Mouse (Mus musculus) lung, embryonic 14.5 days (tissue): ENCODE measurements around the gene Mrpl34. TPM values are rescaled to one million over a fixed set of nuclear protein-coding genes. Genes with fewer than 3 reads are reported as not detected.
"Not testable (repeated sequence)": the region's sequence is repeated elsewhere in the genome, so short reads cannot be mapped to it uniquely, and the experiment has no call there.

Experiments used
- ATAC-seq: fragments of 200-750 bp; cut with Nextera tagmentation; 2 replicates; pipeline ENCODE4 v1.8.0; 2017; ENCODE audit warnings: mild to moderate bottlenecking, moderate TSS enrichment, moderate library complexity; ENCODE audit not compliant: insufficient read depth
- DNase-seq: peaks from one replicate; pipeline ENCODE4 v3.0.0-alpha.2; 2015
- H3K27ac ChIP-seq: fragments of 300-500 bp; sonication (generic); 2 replicates; pipeline ENCODE4 v1.5.1; 2014; ENCODE audit warnings: low read depth, mild to moderate bottlenecking, moderate library complexity
- H3K27me3 ChIP-seq: fragments of 300-500 bp; sonication (generic); 2 replicates; pipeline ENCODE4 v1.6.1; 2014; ENCODE audit warnings: low read length, control low read depth; ENCODE audit not compliant: insufficient read depth
- H3K36me3 ChIP-seq: fragments of 300-500 bp; sonication (generic); 2 replicates; pipeline ENCODE4 v1.6.1; 2014; ENCODE audit warnings: control low read depth; ENCODE audit not compliant: insufficient read depth
- H3K4me1 ChIP-seq: fragments of 300-500 bp; sonication (generic); 2 replicates; pipeline ENCODE4 v1.6.1; 2014; ENCODE audit warnings: antibody characterized with exemption, control low read depth; ENCODE audit not compliant: insufficient read depth
- H3K4me2 ChIP-seq: fragments of 300-500 bp; sonication (generic); 2 replicates; pipeline ENCODE4 v1.6.1; 2014; ENCODE audit warnings: mild to moderate bottlenecking
- H3K4me3 ChIP-seq: fragments of 300-500 bp; sonication (generic); 2 replicates; pipeline ENCODE4 v1.5.1; 2014; ENCODE audit warnings: low read depth, low read length
- H3K9ac ChIP-seq: fragments of 300-500 bp; sonication (generic); 2 replicates; pipeline ENCODE4 v1.6.1; 2014
- H3K9me3 ChIP-seq: fragments of 300-500 bp; sonication (generic); 2 replicates; pipeline ENCODE4 v1.6.1; 2016; ENCODE audit warnings: low read depth, low read length, control low read depth
- CTCF ChIP-seq: IDR thresholded peaks from 2 replicates; pipeline ENCODE4 v1.5.1; 2016; ENCODE audit warnings: antibody characterized with exemption, low read depth
- WGBS: fragments of 180-500 bp; shearing (Covaris S2); extraction: QIAGEN DNeasy Blood & Tissue Kit; methylation state at CpG from one replicate; pipeline ENCODE4 v1.1.7; 2014; 5-methylcytosine and 5-hydroxymethylcytosine counted together
- polyA plus RNA-seq: library from polyadenylated mRNA; unstranded; fragments of >200 nt; fragmentation: Nextera tagmentation; extraction: Ambion mirVana; gene quantifications from 2 replicates; pipeline ENCODE4 v1.2.1, GENCODE M21; 2014

The Mrpl34 gene
- polyA plus RNA-seq, result 134 and 135 TPM in 2 replicates

DNA sequence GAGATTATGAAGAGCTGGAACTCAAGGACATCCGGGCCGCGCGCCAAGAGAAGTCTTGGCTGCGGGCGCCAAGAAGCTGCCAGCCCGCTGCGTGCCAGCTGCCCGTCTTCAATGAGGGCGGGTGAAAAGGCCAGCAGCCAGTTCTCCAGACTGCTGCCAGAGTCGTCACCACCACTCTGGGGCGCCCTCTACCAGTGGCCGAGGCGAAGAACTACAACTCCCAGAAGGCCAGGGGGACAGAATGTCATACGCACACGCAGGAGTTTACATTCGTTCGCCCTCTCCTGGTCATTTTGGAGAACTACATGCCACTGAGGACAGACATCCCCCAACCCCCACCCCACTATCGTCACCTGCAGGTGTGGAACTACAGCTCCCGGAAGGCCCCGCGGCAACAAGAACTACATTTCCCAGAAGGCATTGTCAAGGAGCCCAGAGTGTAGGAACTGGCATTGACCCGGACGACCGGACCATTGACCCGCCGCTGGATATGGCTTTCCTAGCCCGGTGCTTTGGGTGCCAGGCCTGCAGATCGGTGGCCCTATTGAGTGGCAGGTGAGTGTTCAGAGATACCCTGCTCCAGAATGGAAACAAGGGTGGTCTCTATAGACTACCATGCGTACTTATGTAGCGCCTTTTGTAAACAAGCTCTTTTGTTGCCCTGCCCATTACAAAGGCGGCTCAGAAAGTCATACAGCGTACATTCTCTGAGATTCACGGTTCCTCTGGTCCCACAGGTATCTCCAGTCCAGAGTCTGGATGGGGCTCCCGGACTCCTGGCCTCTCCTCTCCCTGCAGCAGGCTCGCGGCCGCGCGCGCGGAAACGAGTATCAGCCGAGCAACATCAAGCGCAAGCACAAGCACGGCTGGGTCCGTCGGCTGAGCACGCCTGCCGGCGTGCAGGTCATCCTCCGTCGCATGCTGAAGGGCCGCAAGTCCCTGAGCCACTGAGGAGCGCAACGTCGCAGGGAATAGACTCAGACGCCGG, at the start of gene Mrpl34:
Mrpl34 (plus strand) TSS at position 447 of the 988 bp plus-strand sequence.
- Histone ChIP-seq H3K36me3 (peaks cover 22% of the 10 kb centered on the region), H3K27ac (peak within 1 kb of the TSS; percentile 95), H3K9ac (peak within 1 kb of the TSS; percentile 68), H3K27me3 (no peaks in the 10 kb centered on the region), H3K4me3 (peak within 1 kb of the TSS; percentile 82), H3K9me3 (no peaks in the 10 kb centered on the region), H3K4me2 (peak within 1 kb of the TSS; percentile 86), H3K4me1 (peaks cover 21% of the 10 kb centered on the region)
- under 1% methylated on average over 59 of the region's 59 CpGs for WGBS
- TF ChIP-seq CTCF, result peak; percentile 98
- peak; percentile 99 for DNase-seq
- ATAC-seq, result peak; percentile 73

DNA sequence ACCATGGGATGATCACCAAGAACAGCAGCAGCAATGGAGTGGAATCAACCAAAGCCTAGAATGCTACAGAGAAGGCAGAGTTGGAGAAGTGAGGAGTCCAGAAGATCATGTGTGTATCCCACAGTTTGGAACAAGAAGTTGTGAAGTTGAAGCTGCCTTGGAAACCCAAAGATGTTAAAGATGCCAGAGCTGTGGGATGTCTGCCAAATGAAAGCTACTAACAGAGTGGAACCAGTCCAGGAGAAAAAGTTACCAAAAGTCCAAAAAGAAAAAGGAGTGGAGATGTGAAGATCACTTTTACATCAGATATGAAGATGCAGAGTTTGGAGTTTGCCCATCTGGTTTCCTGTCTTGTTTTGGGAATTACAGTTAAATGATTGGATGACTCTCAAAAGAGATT, 42.6 kb upstream of the Mrpl34 start:
- no peaks in the 10 kb centered on the region for H3K36me3 ChIP-seq
- H3K4me2 ChIP-seq, result no peak overlapping the region
- DNase-seq (no peak), ATAC-seq (no peak)
- no peaks in the 10 kb centered on the region for H3K9me3 ChIP-seq
- H3K27ac ChIP-seq, result no peak overlapping the region
- H3K27me3 ChIP-seq, result no peaks in the 10 kb centered on the region
- no peak overlapping the region for H3K4me3 ChIP-seq
- no peaks in the 10 kb centered on the region for H3K4me1 ChIP-seq
- H3K9ac ChIP-seq, result no peak overlapping the region
- no peak for TF ChIP-seq CTCF

DNA sequence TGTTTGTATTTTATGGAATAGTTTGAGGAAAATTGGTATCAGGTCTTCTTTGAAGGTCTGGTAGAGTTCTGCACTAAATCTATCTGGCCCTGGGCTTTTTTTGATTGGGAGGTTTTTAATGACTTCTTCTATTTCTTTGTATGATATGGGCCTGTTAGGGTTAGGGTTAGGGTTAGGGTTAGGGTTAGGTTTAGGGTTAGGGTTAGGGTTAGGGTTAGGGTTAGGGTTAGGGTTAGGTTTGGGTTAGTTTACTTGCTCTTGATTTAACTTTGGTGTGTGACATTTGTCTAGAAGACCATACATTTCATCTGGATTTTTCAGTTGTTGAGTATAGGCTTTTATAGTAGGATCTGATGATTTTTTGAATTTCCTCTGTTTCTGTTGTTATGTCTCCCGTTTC, 31.8 kb upstream of the Mrpl34 start:
- not testable (repeated sequence) for H3K4me2 ChIP-seq, H3K4me1 ChIP-seq, H3K9me3 ChIP-seq, ATAC-seq, H3K27me3 ChIP-seq, H3K27ac ChIP-seq, H3K4me3 ChIP-seq, H3K9ac ChIP-seq, DNase-seq, H3K36me3 ChIP-seq
- WGBS, result 78% methylated on average over 1 of the region's 1 CpGs

DNA sequence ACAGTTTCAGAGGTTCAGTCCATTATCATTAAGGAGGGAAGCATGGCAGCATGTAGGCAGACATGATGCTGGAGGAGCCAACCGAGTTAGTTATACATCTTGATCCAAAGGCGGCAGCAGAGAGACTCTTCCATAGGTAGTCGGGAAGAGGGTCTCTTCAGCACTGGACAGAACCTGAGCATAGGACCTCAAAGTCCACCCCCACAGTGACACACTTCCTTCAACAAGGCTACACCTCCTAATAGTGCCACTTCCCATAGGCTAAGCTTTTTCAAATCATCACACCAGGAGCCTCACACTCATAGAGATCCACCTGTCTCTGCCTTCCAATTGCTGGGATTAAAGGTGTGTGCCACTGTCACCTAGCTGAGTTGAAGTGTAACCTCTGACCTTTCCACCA, 27.7 kb upstream of the Mrpl34 start:
- TF ChIP-seq CTCF, result no peak
- Histone ChIP-seq H3K9ac (no peak overlapping the region), H3K9me3 (no peaks in the 10 kb centered on the region; the same call in 1 of the 2 replicates), H3K4me3 (no peak overlapping the region), H3K4me2 (no peak overlapping the region), H3K4me1 (no peaks in the 10 kb centered on the region), H3K27me3 (peaks cover 3% of the 10 kb centered on the region), H3K27ac (no peak overlapping the region), H3K36me3 (no peaks in the 10 kb centered on the region)
- DNase-seq, result no peak
- WGBS, result 51% methylated on average over 3 of the region's 3 CpGs
- no peak for ATAC-seq

DNA sequence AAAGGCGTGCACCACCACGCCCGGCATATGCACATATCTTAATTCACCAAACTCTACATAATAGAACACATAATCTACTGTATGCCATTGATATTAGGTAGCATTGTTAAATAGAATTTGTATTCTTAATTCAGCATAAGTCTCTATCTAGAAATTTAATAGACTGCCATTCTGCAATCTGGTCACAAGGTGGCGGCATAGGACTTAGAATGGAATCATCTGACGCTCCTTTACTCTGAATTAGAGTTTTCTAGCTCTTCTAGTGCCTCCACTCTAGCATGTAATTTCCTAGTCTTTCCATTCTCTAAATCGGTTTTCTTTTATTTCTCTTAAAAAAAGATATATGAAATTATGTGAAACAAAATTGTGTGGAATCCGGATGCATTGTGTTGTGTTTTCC, 23.4 kb upstream of the Mrpl34 start:
- TF ChIP-seq CTCF, result peak; percentile 84
- H3K4me2 ChIP-seq, result no peak overlapping the region
- no peaks in the 10 kb centered on the region for H3K36me3 ChIP-seq
- DNase-seq (peak; percentile 89), ATAC-seq (0 out of 2 replicates have a peak, but pooled peaks have one; percentile 21)
- no peaks in the 10 kb centered on the region for H3K4me1 ChIP-seq
- H3K9ac ChIP-seq, result no peak overlapping the region
- no peak overlapping the region for H3K27ac ChIP-seq
- no peaks in the 10 kb centered on the region for H3K9me3 ChIP-seq
- under 1% methylated on average over 7 of the region's 7 CpGs for WGBS
- peaks cover 5% of the 10 kb centered on the region for H3K27me3 ChIP-seq
- H3K4me3 ChIP-seq, result no peak overlapping the region

DNA sequence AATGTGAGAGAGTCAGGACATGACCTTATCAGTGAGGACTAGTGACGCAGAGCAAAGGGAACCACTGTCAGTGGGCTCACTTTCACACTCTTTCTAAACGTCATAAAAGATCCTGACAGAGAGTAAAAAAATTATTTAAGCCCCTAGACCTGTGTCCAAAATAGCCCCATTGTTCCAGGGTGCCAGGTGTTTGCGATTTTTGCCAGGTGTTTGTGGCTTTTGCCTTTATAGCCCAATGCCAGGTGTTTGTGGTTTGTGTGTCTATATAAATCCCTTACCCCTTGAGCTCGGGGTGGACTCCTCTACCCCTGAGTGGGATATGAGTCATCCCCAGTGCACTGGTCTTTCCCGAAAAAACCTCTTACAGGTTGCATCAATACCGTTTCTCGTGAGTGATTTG, 19.7 kb upstream of the Mrpl34 start:
- ATAC-seq, result no peak
- Histone ChIP-seq H3K4me3 (no peak overlapping the region), H3K4me2 (no peak overlapping the region), H3K9ac (no peak overlapping the region), H3K27ac (no peak overlapping the region), H3K27me3 (peaks cover 5% of the 10 kb centered on the region), H3K4me1 (no peaks in the 10 kb centered on the region), H3K36me3 (no peaks in the 10 kb centered on the region), H3K9me3 (no peaks in the 10 kb centered on the region)
- no peak for DNase-seq
- WGBS, result 77% methylated on average over 7 of the region's 7 CpGs
- no peak for TF ChIP-seq CTCF

DNA sequence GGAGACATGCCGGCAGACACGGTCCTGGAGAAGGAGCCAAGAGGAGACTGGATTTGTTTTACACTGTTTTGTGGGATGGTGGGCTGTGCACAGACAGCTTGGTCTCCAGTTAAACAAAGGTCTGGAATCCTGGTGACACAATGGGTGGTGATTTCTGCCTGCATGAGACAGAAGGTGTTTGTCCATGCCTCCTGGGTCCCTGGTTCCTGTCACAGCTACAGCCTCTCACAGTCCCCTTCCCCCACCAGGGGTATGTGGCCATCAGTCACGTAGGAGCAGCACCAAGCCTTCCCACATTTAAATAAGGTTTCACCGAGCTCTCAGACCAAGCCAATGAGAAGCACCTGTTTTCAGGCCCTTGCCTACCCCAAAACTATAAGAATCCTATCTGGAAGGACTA, 13.4 kb upstream of the Mrpl34 start:
- H3K4me2 ChIP-seq, result no peak overlapping the region
- ATAC-seq (no peak), DNase-seq (no peak)
- no peaks in the 10 kb centered on the region for H3K27me3 ChIP-seq
- no peaks in the 10 kb centered on the region for H3K36me3 ChIP-seq
- WGBS, result 65% methylated on average over 4 of the region's 4 CpGs
- no peak for TF ChIP-seq CTCF
- H3K4me3 ChIP-seq, result no peak overlapping the region
- H3K9ac ChIP-seq, result no peak overlapping the region
- no peaks in the 10 kb centered on the region for H3K4me1 ChIP-seq
- no peaks in the 10 kb centered on the region for H3K9me3 ChIP-seq
- H3K27ac ChIP-seq, result no peak overlapping the region
